Mouse (Mus musculus): ENCODE data around the gene Slc16a14. TPM values are rescaled to one million over a fixed set of nuclear protein-coding genes. Genes with fewer than 3 reads are reported as not detected.

Slc16a14 gene
- polyA plus RNA-seq, 1 experiment from 2014 or later: 0.31 TPM

DNA sequence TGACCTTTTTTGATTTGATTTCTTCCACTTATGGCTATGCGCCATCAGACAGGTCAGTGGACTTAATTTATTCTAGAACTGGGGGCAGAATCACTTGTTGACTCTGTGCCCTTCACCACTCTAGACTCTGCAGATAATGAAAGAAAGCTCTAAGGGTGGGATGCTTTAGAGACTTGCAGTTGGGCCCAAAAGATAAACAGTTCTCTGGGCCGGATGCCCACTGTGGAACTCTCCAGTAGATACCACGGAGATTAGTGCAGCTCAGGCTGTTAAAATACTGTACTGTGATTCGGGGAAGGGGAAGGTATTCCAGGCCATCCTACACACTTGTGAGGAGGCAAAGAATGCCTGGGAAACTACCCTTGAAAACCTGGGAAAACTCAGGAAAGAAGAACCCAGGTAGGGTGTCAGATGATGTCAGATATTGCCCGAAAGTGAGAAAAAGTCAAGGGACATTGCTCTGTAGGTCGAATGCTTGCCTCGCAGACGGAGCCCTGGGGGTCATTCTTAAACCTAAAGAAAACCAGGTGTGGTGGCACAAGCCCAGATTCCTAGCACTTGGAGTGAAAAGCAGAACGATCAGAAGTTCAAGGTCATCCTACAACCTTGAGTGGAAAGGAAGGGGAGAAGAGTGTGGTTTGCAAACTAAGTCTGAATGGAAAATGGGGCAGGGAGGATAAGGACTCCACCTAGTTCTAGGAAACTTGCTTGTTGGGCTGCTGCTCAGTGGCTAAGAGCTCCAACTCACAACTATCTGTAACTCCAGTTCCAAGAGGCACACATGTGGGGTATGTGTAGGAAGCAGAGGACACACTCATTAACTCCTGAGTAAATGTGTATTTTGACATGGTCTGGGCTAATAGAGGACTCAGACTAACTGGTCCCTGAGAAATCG lies 74.3 kb downstream of the Slc16a14 start:
- no peak overlapping the region for H3K9ac ChIP-seq (replicated peaks; ENCODE audit: low read length)
- H3K4me2 ChIP-seq (ENCODE audit: low read depth, low read length): no peak overlapping the region
- 73% methylated on average over 10 of the region's 10 CpGs for WGBS
- no peaks in the 10 kb centered on the region for H3K36me3 ChIP-seq (replicated peaks; ENCODE audit: control insufficient read depth, insufficient read depth, low read depth, low read length)
- DNase-seq (ENCODE audit: low spot score): no peak
- no peaks in the 10 kb centered on the region for H3K9me3 ChIP-seq (replicated peaks; ENCODE audit: control insufficient read depth, low read length)
- H3K27me3 ChIP-seq (ENCODE audit: control insufficient read depth, insufficient read depth, low read length): no peaks in the 10 kb centered on the region
- H3K4me1 ChIP-seq (ENCODE audit: control insufficient read depth, insufficient read depth, low read length): peaks cover 2% of the 10 kb centered on the region; the same call in 1 of the 2 replicates
- H3K27ac ChIP-seq (replicated peaks; ENCODE audit: low read depth, low read length): no peak overlapping the region
- ATAC-seq (replicated peaks; ENCODE audit: insufficient number of reproducible peaks, low FRiP score, low TSS enrichment, low read depth): no peak
- H3K4me3 ChIP-seq (ENCODE audit: low read depth, low read length): no peak overlapping the region

DNA sequence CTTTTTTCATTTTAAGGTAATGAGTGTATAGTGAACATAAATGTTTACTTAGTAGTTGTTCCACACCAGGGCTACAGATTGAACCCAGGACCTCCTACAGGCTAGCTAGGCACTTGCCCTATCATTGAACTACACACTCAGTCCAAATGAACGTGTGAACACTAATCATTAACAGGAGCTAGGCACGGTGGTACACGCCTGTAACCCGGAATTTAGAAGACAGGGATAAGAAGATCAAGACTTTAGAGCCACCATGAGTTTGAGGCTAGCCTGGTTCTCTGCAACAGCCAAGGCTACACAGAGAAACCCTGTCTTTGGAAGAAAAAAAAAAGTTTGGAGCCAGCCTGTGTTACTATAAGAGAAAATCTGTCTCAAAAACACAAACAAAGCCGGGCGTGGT lies 75.3 kb downstream of the Slc16a14 start:
- H3K4me3 ChIP-seq (ENCODE audit: low read depth, low read length): no peak overlapping the region
- ATAC-seq (replicated peaks; ENCODE audit: insufficient number of reproducible peaks, low FRiP score, low TSS enrichment, low read depth): no peak
- H3K4me1 ChIP-seq (ENCODE audit: control insufficient read depth, insufficient read depth, low read length): peaks cover under 1% of the 10 kb centered on the region; the same call in 1 of the 2 replicates
- WGBS: 83% methylated on average over 6 of the region's 6 CpGs
- no peak overlapping the region for H3K4me2 ChIP-seq (ENCODE audit: low read depth, low read length)
- no peaks in the 10 kb centered on the region for H3K36me3 ChIP-seq (replicated peaks; ENCODE audit: control insufficient read depth, insufficient read depth, low read depth, low read length)
- H3K9ac ChIP-seq (replicated peaks; ENCODE audit: low read length): no peak overlapping the region
- no peaks in the 10 kb centered on the region for H3K27me3 ChIP-seq (ENCODE audit: control insufficient read depth, insufficient read depth, low read length)
- no peak for DNase-seq (ENCODE audit: low spot score)
- no peaks in the 10 kb centered on the region for H3K9me3 ChIP-seq (replicated peaks; ENCODE audit: control insufficient read depth, low read length)
- no peak overlapping the region for H3K27ac ChIP-seq (replicated peaks; ENCODE audit: low read depth, low read length)

Other genes starting within 250 kb of the Slc16a14 start
- 6.6 and 7.7 TPM in 2 replicates for gene Dner, start 238.9 kb downstream of the Slc16a14 start, polyA plus RNA-seq (2014; fragmentation: Nextera tagmentation; extraction: Ambion mirVana)
- 9.9 and 11.3 TPM in 2 replicates for gene Fbxo36, start 95.3 kb downstream of the Slc16a14 start, polyA plus RNA-seq (2014; fragmentation: Nextera tagmentation; extraction: Ambion mirVana)
- gene Trip12, start 94.6 kb downstream of the Slc16a14 start, polyA plus RNA-seq (2014; fragmentation: Nextera tagmentation; extraction: Ambion mirVana): 71.9 and 82.7 TPM in 2 replicates
- gene Gm10553, start 165.0 kb upstream of the Slc16a14 start, polyA plus RNA-seq (2014; fragmentation: Nextera tagmentation; extraction: Ambion mirVana): not detected in 2 replicates
- not detected in 2 replicates for gene A530032D15Rik, start 174.7 kb upstream of the Slc16a14 start, polyA plus RNA-seq (2014; fragmentation: Nextera tagmentation; extraction: Ambion mirVana)

All from embryonic facial prominence, embryonic 11.5 days (tissue).